Mouse (Mus musculus): ENCODE measurements at regions not wholly inside any gene's neighbourhood (a gene's known extent, or its start where the extent isn't known, plus 50 kb on each side); places are given as distances from the start of the nearest gene placed in this dataset.

DNA sequence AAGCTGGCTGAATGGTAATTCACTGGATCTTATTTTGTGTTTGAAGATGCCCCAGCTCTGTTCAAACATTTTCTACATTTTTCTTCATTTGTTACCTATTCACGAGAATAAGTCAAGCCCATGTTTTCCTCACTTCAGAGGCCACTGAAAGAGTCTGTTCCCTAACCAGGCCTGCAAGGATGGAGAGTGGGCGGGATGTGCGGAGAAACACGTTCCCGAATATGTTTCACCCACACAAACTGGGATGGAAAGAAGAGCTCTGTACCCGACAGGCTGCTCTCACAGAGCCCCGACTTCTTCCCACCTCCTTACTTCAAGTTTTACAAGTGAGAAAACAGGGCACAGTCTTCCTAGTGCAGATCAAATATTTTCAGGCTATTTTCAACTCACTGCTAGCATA, 881.4 kb downstream of the Slc4a3 start:
- WGBS = 93% methylated on average over 7 of the region's 7 CpGs
- Histone ChIP-seq H3K27me3 (0 out of 2 replicates have a peak, but pooled peaks cover 4% of the 10 kb centered on the region), H3K27ac (no peak overlapping the region), H3K36me3 (no peaks in the 10 kb centered on the region), H3K9me3 (no peaks in the 10 kb centered on the region), H3K4me3 (replicated peaks) (no peak overlapping the region), H3K4me2 (replicated peaks) (no peak overlapping the region), H3K4me1 (replicated peaks) (no peaks in the 10 kb centered on the region), H3K9ac (replicated peaks) (no peak overlapping the region)
- ATAC-seq = no peak

DNA sequence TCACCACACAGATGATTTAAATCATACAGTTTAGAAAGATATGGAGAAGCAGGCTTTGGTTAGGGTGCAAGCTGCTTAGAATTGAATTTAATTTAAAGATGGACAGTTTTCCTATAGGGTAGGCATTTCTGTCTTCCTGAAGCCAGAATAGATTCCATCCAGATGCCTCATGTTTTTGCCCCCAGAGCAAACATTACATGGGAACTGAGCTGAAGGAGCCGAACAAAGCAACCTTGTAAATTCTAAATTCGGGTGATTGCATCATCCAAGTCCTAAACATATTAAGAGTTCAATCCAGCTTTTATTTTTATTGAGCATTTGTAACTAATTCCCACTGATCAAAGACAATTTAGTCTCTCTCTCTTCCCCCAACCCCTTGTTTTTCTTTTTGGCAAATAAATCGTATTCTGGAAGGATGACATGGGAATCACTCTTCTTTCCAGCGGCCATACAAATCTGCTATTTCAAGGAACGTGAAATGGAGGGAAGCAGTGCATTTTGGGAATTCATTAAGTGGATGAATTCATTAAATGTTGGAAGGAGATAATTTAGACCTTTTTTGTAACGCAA, 884.1 kb downstream of the Slc4a3 start:
- no peak overlapping the region for H3K27ac ChIP-seq
- 75% methylated on average over 6 of the region's 6 CpGs for WGBS
- H3K27me3 ChIP-seq = 0 out of 2 replicates have a peak, but pooled peaks cover 4% of the 10 kb centered on the region
- H3K4me1 ChIP-seq (replicated peaks) = peaks cover 13% of the 10 kb centered on the region
- no peak overlapping the region for H3K4me3 ChIP-seq (replicated peaks)
- H3K36me3 ChIP-seq = no peaks in the 10 kb centered on the region
- H3K9ac ChIP-seq (replicated peaks) = no peak overlapping the region
- H3K4me2 ChIP-seq (replicated peaks) = no peak overlapping the region
- ATAC-seq = no peak
- no peaks in the 10 kb centered on the region for H3K9me3 ChIP-seq

DNA sequence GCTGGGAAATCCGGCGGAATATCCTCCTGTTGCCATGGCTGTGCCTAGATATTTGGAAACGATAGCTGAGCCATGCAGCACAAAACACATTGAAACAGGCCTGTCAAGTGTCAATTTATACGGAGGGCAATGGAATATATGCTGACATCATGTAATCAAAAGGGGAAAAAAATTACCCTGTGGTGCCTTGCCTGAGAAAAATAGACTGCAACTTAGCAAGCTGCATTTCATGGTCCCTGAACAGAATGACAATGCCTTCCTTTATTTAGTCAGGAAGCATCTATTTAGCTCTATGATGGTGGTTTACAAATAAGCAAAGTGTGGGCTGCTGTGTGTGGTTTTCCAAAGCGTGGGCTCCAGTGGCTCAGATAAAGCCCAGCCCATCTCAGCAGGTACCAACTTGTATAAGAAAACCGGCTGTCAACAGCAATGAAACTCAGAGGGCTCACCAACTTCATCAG, 887.4 kb downstream of the Slc4a3 start:
- H3K27ac ChIP-seq = no peak overlapping the region
- H3K4me3 ChIP-seq (replicated peaks) = no peak overlapping the region
- peak; percentile 66 for ATAC-seq
- no peaks in the 10 kb centered on the region for H3K36me3 ChIP-seq
- WGBS = 10% methylated on average over 6 of the region's 6 CpGs
- H3K27me3 ChIP-seq = peaks cover 6% of the 10 kb centered on the region; the same call in 1 of the 2 replicates
- peaks cover 13% of the 10 kb centered on the region for H3K4me1 ChIP-seq (replicated peaks)
- H3K9me3 ChIP-seq = no peaks in the 10 kb centered on the region
- H3K4me2 ChIP-seq (replicated peaks) = no peak overlapping the region
- H3K9ac ChIP-seq (replicated peaks) = no peak overlapping the region

DNA sequence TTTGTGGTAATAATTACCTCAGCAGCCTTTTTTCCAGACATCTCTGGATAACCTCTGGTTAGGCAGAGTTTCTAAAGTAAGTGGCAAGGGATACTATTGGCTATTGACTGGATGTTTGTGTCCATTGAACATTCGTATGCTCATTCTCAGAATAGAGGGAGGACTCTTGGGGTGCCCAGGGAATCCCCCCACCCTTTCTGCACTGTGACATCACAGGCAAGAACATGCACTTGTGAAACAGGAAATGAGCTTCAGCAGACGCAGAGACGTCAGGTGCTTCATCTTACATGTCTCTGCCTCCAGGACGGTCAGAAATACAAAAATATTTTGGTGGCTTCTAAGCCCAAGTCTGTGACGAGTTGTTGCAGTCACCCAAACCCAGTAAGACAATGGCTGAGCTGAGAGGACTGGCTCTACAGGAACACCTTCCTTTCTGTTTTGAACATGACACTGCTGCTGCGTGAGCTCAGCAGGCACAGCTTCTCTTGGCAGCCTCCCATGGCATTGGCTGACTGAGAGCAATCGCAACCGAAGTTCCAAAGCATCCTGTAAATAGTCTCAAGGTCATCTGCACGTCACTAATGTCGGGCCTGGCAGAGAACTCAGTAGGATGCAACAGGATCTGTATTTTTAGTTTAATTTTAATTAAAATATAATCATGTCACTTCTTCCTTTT, 904.6 kb downstream of the Slc4a3 start:
- Histone ChIP-seq H3K27me3 (no peaks in the 10 kb centered on the region), H3K9ac (replicated peaks) (no peak overlapping the region), H3K4me1 (replicated peaks) (peaks cover 15% of the 10 kb centered on the region), H3K27ac (no peak overlapping the region), H3K36me3 (no peaks in the 10 kb centered on the region), H3K4me2 (replicated peaks) (no peak overlapping the region), H3K9me3 (no peaks in the 10 kb centered on the region), H3K4me3 (replicated peaks) (no peak overlapping the region)
- WGBS = 80% methylated on average over 10 of the region's 10 CpGs
- no peak for ATAC-seq

DNA sequence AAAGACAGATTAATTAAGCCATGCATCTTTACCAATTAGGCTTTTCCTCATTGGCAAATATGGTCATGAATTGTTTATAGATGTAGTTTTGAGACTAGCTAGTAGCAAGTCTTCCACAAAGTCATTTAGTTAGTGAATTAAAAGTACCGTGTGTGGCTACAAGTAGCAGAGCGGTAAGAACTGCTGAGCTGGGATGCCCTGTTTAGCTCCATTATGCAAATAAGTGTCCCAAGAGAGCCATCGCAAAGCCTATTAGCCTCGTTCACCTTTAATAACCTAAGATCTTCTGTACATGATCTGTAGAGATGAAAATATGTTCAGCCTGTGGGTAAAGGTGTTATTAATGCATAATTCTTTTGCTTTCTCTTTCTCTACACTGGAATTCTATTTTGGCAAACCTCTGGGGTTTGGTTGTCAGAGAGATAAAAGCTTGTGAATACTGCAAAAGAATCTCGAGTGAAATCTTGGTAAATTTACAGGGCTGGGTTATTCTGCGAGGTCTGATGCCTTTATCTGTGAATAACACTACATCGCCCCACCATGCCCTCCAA, 907.2 kb downstream of the Slc4a3 start:
- no peaks in the 10 kb centered on the region for H3K27me3 ChIP-seq
- no peak overlapping the region for H3K4me3 ChIP-seq (replicated peaks)
- H3K27ac ChIP-seq = no peak overlapping the region
- no peak overlapping the region for H3K4me2 ChIP-seq (replicated peaks)
- no peak for ATAC-seq
- WGBS = 62% methylated on average over 7 of the region's 7 CpGs
- no peak overlapping the region for H3K9ac ChIP-seq (replicated peaks)
- H3K4me1 ChIP-seq (replicated peaks) = peaks cover 15% of the 10 kb centered on the region
- no peaks in the 10 kb centered on the region for H3K36me3 ChIP-seq
- H3K9me3 ChIP-seq = no peaks in the 10 kb centered on the region

DNA sequence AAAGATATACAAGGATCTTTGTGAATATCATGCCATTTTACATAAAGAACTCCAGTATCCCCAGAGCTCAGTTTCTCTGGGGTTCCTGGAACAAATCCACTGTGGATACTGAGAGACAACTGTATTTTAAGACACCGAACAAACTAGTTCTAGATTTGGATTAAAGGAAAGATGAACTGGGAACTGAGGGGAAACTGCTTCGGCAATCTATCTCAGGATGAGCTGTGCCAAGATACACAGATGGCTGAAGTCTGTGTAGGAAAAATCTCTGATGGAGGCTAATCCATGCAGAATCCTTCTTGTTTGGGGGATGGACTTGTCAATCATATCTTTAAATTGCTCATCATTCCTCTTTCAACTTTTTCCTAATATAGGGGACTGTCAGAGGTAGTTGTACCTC, 920.5 kb downstream of the Slc4a3 start:
- no peak overlapping the region for H3K4me3 ChIP-seq (replicated peaks)
- 94% methylated on average over 2 of the region's 2 CpGs for WGBS
- no peaks in the 10 kb centered on the region for H3K4me1 ChIP-seq (replicated peaks)
- no peak for ATAC-seq
- H3K27me3 ChIP-seq = no peaks in the 10 kb centered on the region
- H3K4me2 ChIP-seq (replicated peaks) = no peak overlapping the region
- H3K36me3 ChIP-seq = no peaks in the 10 kb centered on the region
- no peak overlapping the region for H3K27ac ChIP-seq
- H3K9me3 ChIP-seq = no peaks in the 10 kb centered on the region
- no peak overlapping the region for H3K9ac ChIP-seq (replicated peaks)

DNA sequence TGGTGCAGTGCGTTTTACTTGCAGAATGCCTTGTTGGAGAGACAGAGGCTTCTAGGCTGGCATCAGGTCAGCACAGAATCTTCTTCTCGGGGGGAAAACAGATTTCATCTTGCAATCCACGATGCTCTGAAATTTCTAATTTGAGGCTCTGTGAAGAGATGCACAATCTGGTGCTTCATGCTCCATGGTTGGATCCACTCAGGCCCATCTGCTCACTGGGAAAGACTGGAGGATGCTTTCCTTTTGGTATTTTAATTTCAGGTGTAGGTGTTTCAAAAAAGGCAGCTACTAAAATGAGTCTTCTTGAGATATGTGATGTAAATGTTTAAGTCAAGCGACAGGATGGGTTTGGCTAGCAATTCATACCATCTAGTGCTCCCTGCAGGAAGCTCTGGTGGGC, 938.1 kb downstream of the Slc4a3 start:
- 90% methylated on average over 4 of the region's 4 CpGs for WGBS
- ATAC-seq = no peak
- Histone ChIP-seq H3K9me3 (no peaks in the 10 kb centered on the region), H3K4me3 (replicated peaks) (no peak overlapping the region), H3K27me3 (no peaks in the 10 kb centered on the region), H3K9ac (replicated peaks) (no peak overlapping the region), H3K4me1 (replicated peaks) (peaks cover 4% of the 10 kb centered on the region), H3K4me2 (replicated peaks) (no peak overlapping the region), H3K36me3 (no peaks in the 10 kb centered on the region), H3K27ac (no peak overlapping the region)

DNA sequence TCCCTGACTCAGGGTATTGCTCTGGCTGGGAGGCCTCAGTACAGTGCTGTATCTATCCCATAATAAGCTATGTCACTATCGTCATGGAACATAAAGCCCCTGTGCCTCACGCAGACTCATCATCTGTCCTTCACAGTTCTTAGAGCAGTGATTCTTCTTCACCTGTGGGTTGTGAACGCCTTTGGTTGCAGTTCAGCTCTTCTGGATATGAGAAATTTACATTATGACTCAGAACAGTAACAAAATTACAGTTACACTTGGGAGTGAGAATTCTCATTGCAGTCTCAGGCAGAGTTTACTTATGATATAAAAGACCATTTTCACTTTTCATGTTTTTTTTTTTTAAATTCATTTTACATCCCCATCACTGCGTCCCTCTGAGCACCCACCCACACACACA, 941.4 kb downstream of the Slc4a3 start:
- H3K36me3 ChIP-seq = no peaks in the 10 kb centered on the region
- no peak for ATAC-seq
- no peaks in the 10 kb centered on the region for H3K27me3 ChIP-seq
- H3K4me1 ChIP-seq (replicated peaks) = peaks cover 30% of the 10 kb centered on the region
- H3K9me3 ChIP-seq = no peaks in the 10 kb centered on the region
- no peak overlapping the region for H3K4me3 ChIP-seq (replicated peaks)
- H3K27ac ChIP-seq = no peak overlapping the region
- no peak overlapping the region for H3K4me2 ChIP-seq (replicated peaks)
- WGBS = 88% methylated on average over 4 of the region's 4 CpGs
- H3K9ac ChIP-seq (replicated peaks) = no peak overlapping the region

DNA sequence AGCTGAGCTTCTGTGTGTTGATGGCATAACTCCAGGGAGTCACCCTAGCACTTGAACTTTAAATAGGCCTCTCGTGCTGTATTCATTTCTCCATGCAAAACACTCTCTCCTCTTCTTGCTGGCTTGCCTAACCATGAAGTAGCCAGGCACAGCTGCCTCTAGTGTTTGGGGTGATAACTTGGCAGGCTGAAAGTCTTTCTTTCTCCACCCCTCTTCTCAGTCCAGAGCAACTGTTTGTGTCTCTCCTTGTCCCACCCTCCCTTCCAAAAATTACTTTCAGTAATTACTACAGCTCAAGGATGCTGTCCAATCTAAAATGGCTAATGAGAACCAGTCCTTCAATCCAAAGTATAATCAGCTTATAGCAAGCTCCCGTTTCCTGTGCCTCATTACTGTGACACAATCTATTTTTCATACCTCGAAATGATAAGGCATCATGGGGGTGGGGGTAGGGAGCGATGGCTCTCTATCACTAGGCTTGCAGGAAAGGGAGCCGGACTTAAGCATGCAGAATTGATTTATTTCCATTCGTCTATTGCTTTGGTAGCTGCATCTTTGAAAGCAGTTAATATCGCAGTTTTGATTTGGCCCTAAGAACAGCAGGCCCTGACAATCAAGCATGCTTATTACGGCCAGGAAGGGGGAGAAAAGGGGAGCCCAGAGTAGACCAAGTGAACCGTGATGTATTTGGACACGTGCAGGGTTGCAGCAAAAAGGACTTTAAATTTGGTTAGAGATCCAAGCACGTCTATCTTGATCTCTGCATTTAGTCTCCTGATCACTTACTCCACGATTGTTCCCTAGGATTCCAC, 943.8 kb downstream of the Slc4a3 start:
- Histone ChIP-seq H3K4me2 (replicated peaks) (peak overlapping the region; percentile 35; the same call in 1 of the 2 replicates), H3K4me3 (replicated peaks) (no peak overlapping the region), H3K27ac (peak overlapping the region; percentile 75), H3K4me1 (replicated peaks) (peaks cover 30% of the 10 kb centered on the region), H3K36me3 (no peaks in the 10 kb centered on the region), H3K27me3 (peaks cover 2% of the 10 kb centered on the region; the same call in 1 of the 2 replicates), H3K9ac (replicated peaks) (no peak overlapping the region), H3K9me3 (no peaks in the 10 kb centered on the region)
- peak; percentile 49 for ATAC-seq
- 14% methylated on average over 12 of the region's 12 CpGs for WGBS

DNA sequence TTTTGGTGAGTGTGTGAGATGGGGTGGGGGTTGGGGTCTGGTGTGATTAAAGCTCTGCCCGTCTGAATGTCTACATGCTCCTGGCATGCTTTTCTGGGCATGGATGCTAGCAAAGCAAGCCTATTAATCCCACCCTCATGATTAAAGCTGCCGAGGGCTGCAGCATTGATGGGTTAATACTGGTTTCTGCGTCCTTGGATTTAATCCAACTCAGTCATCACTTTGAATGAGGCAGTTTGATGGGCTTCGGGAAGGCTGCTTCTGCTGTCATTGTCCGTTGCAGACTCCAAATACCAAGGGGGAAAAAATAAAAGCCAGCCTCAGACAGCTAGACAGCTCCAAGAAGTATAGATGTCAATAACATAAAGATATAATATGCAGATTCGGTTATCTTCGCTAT, 944.7 kb downstream of the Slc4a3 start:
- ATAC-seq = peak; percentile 86
- peak overlapping the region; percentile 35 for H3K4me2 ChIP-seq (replicated peaks)
- peaks cover 2% of the 10 kb centered on the region; the same call in 1 of the 2 replicates for H3K27me3 ChIP-seq
- peaks cover 30% of the 10 kb centered on the region for H3K4me1 ChIP-seq (replicated peaks)
- no peaks in the 10 kb centered on the region for H3K36me3 ChIP-seq
- no peaks in the 10 kb centered on the region for H3K9me3 ChIP-seq
- 9% methylated on average over 7 of the region's 7 CpGs for WGBS
- H3K9ac ChIP-seq (replicated peaks) = no peak overlapping the region
- H3K4me3 ChIP-seq (replicated peaks) = no peak overlapping the region
- H3K27ac ChIP-seq = peak overlapping the region; percentile 75

DNA sequence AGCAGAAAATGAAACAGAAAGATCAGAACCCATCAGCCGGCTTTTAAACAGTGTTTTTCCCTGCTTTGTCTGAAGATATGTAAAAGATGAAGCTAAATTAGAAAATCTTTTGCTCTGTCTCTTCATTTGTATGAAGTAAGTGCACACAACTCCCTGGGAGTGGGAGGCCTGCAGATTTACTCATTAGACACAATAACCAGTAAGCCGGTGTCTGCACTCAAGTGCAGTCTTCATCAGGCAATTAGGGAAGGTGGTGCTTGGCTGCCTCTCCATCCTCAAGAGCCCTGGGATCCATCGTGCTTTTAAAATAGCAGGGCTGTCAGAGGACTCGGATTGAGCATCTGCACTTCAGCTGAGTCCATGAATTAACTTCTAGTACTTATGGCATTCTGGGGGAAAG, 945.1 kb downstream of the Slc4a3 start:
- H3K9ac ChIP-seq (replicated peaks) = no peak overlapping the region
- H3K4me3 ChIP-seq (replicated peaks) = no peak overlapping the region

DNA sequence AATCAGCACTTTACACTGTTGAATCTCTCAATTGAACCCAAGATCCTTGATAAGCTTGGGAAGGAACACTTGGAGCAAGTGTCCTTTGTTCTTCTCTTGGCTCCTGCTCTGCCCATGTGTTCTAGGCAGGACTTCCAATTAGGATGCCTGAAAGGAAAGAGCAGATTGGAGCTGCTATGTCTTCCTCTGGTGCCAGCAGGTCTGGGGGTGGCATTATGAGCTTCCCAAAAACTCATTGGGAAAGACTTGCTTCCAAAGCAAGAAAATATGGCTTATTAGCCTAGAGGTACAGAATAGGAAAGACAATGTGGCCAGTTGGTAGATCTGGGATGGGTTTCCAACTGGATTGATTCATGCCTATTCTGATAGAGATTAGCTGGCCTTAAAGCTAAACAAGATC, 959.1 kb downstream of the Slc4a3 start:
- Histone ChIP-seq H3K36me3 (no peaks in the 10 kb centered on the region), H3K4me3 (replicated peaks) (no peak overlapping the region), H3K27ac (no peak overlapping the region), H3K4me1 (replicated peaks) (no peaks in the 10 kb centered on the region), H3K9ac (replicated peaks) (no peak overlapping the region), H3K9me3 (no peaks in the 10 kb centered on the region), H3K4me2 (replicated peaks) (no peak overlapping the region), H3K27me3 (no peaks in the 10 kb centered on the region)
- no peak for ATAC-seq

More for the DNA sequence above, 945.1 kb downstream of the Slc4a3 start:
- H3K4me1 ChIP-seq (replicated peaks) = peaks cover 30% of the 10 kb centered on the region
- peaks cover 2% of the 10 kb centered on the region; the same call in 1 of the 2 replicates for H3K27me3 ChIP-seq
- ATAC-seq = peak; percentile 75
- no peaks in the 10 kb centered on the region for H3K9me3 ChIP-seq
- peak overlapping the region; percentile 75 for H3K27ac ChIP-seq
- H3K36me3 ChIP-seq = no peaks in the 10 kb centered on the region
- 7% methylated on average over 4 of the region's 4 CpGs for WGBS
- peak overlapping the region; percentile 35 for H3K4me2 ChIP-seq (replicated peaks)
